Mouse (Mus musculus): ENCODE measurements at regions not wholly inside any gene's neighbourhood (a gene's known extent, or its start where the extent isn't known, plus 50 kb on each side); places are given as distances from the start of the nearest gene placed in this dataset.

DNA sequence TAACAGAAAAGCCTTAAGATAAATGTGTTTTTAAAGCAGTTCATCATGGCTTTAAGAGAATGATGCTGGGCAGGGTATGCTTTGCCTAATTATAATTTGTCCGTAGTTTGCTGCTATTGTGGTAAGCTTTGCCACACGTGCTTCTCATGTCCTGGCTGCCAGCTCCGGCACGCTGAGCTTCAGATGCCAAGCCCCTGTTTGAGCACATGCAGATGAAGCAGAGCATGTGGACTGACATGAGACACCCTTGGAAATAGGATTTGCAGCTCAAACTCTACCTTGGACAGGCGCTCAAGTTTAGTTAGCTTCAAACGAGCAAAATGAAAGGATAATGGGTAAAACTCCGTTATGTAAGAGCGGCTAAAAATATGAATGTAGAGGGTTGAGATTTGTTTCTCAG lies 123.1 kb downstream of the Plk2 start:
- TF ChIP-seq CTCF (IDR thresholded peaks at IDR 0.05; ENCODE audit: insufficient read depth, low read depth, low read length): no peak
- TF ChIP-seq POLR2A (IDR thresholded peaks at IDR 0.05; ENCODE audit: insufficient read depth, low read depth, low read length): no peak
